Mouse (Mus musculus) right cerebral cortex, postnatal 25 days (tissue): ENCODE measurements at regions not wholly inside any gene's neighbourhood (a gene's known extent, or its start where the extent isn't known, plus 50 kb on each side); places are given as distances from the start of the nearest gene placed in this dataset.

Experiments
- DNase-seq: peaks from one replicate; pipeline ENCODE4 v3.0.0; 2022

- no peak for DNase-seq
Measured at GRCm38 (mm10) chr1:128779586-128780158, 187.6 kb upstream of the Cxcr4 start.

DNA sequence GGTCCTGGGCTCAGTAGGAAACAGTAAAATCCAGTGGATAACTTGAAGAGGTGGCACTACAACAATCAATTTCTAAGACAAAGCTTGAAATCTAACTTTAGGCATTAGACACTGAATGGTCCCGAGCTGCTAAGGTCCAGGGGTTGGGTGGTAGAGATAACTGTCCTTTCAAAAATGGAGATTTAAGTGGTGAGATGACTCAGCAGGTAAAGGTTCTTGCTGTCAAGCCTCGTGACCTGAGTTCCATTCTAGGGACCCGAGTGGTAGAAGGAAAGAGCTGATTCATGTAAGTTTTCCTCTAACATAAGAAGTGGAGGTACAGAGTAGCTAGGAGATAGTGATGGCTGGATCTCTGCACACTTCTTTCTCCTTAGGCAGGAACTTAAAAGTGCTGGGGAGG lies 180.3 kb upstream of the Cxcr4 start:
- DNase-seq: no peak

DNA sequence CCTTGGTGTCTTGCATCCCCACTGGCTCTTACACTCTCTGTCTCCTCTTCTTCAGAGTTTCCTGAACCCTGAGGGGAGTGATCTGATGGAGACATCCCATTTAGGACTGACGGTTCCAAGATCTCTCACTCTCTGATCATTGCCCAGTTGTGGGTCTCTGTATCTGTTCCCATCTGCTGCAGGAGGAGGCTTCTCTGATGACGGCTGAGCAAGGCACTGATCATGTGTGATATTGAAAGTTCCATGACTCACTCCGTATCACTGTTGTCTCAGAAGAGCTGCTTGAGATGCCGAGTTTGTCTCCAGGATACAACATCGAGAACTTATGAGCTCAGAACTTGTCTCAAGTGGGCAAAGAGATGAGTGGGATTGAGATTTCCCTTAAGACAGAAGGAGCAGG lies 178.7 kb upstream of the Cxcr4 start:
- DNase-seq: no peak

DNA sequence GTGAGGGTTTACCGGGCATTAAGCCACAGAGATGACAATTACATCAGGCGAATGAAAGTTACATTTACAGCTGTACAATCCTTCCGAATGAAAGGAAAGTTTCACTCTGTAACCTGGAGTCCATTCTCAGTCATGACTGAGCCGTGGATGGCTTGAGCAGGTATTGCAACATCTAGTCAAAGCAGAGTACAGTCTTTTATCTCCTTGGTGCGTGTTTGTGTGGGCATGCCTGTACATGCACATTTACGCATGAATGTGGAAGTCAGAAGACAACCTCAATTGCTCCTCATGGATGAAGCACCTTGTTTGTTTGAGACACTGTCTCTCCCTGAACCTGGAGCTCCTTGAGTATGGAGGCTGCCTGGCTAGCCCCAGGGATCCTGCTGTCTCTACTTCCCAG lies 175.9 kb upstream of the Cxcr4 start:
- no peak for DNase-seq

DNA sequence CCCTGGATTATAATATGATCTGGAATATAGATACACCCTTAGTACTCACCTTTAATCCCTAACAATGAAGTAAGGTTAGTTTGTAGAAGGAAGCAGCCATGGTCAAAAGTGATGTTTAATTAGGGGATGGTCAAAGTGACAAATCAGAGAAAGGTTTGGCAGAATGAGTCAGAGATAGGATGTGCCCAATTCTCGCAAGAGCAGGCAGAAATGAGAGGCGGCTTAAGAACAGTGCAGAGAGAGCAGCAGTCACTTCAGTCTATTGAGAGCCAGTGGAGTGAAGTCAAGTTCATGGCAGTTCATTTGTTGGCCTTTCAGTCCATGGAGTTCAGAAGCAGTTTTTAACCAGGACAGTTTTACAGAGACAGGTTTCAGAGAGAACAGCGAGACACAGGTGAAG lies 175.3 kb upstream of the Cxcr4 start:
- DNase-seq: no peak

DNA sequence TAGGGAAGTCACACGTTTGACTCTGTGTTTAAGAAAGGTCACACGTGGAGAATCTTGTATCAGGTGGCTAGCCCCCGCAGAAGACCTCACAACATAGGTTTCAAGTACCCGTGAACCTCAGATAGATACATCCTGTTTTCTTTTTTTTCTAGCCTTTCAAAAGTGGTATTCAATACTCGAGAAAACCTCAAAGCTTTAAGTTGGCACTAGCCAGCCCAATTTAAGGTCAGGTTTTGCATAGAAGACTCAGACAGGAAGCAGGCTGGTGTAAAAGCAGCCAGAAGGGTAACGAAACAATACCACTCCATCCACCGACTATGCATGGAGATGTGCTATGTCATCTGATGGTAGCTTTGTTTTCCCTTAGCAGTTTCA lies 174.8 kb upstream of the Cxcr4 start:
- DNase-seq: no peak

DNA sequence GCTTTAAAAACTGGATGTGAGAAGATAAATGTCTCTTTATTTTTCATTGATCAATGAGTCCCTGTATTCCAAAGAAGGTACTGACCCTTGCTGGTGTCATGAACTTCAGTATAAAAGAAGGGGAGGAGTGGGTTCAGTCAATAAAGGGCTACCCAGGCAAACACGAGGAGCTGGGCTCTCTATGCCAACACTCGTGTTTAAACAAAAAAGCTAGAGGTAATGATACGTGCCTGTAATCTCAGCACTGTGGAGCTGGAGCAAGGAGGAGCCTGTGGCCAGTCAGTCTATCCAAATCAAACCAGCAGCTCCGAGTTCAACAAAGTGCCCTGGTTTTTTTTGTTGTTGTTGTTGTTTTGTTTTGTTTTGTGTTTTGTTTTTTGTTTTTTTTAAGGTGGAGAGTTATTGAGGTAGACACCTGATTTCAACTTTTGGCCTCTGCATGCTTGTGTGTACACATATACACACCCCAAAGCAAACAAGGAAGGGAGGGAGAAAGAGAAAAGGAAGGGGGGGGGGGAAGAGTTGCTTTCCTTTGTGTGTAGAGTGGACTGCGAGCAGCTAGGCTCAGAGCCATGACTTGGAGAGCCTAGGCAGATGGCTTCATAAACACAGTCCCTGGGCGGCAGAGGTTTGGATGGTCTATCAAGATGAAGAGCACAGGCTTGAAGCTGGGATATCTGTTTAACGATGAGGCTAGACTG lies 174.2 kb upstream of the Cxcr4 start:
- no peak for DNase-seq

- no peak for DNase-seq
Measured at GRCm38 (mm10) chr1:128765626-128766025, 173.5 kb upstream of the Cxcr4 start.

GRCm38 (mm10) chr1:128765142-128765541 lies 173.0 kb upstream of the Cxcr4 start:
- no peak for DNase-seq

DNA sequence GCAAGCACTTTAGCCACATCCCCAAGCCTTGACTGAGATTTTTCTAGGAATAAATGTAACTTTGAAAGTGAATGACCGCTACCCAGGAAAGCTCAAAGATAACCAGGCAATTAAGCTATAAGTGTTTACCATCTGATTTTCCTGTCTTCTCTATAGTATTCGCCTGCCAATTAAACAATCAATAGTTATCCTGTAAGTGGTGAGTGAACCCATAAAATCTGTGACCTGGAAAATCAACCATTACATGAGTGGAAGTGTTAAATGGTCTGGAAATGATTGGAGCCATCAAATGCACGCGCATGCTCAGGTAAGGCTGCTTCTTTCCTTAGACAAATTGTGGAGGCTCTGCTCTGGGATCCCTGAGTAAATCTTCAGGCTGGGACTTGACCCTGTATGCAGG lies 170.8 kb upstream of the Cxcr4 start:
- DNase-seq: no peak

DNA sequence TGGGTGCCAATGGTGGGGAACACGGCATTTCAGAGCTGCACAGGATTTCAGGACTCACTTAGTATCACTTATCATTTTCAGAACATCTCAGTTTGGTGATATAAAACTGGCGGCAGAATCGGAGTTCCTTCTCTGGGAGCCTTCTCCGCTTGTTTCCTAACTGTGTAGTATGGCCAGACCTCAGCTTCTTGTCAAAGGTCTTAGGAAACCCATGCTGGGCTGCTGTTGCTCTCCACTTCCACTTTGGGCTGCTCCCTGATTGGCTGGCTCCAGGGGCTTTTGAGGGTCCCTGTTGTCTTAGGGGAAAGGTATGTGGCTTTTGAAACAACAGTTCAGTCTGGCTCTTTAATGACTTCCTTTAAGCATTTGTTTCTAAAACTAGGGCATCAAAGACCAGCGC lies 170.0 kb upstream of the Cxcr4 start:
- DNase-seq: no peak

DNA sequence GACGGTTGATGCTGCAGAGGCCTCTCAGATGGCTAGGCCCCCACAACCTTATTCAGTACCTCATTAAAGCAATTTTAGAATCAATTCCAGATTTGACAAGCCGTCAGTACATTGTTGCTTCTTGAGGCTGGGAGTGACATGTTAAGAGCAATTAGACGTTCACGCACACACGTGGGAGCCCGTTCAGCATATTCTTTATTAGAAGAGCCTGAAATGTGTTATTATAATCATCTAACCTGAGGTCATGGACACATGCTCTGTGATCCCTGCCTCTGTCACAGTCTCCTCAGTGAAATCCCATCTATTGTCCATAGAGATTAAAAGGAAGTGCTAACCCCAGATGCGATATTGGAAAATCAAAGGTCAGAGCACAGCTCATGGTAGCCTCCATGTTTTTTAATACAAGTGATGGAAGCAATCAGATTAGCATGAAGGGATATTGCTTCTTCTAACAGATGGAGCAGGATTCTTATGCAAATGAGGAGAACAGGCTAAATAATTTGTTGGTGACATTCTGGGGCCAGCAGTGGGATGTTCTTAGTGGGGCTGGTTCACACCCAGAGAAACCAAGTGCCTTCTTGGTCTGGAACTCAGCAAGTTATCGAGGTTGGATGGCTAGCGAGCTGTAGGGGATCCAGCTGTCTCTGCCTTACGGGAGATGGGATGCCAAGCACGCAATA lies 166.8 kb upstream of the Cxcr4 start:
- DNase-seq: no peak

- no peak for DNase-seq
Measured at GRCm38 (mm10) chr1:128758294-128758801, 166.3 kb upstream of the Cxcr4 start.

DNA sequence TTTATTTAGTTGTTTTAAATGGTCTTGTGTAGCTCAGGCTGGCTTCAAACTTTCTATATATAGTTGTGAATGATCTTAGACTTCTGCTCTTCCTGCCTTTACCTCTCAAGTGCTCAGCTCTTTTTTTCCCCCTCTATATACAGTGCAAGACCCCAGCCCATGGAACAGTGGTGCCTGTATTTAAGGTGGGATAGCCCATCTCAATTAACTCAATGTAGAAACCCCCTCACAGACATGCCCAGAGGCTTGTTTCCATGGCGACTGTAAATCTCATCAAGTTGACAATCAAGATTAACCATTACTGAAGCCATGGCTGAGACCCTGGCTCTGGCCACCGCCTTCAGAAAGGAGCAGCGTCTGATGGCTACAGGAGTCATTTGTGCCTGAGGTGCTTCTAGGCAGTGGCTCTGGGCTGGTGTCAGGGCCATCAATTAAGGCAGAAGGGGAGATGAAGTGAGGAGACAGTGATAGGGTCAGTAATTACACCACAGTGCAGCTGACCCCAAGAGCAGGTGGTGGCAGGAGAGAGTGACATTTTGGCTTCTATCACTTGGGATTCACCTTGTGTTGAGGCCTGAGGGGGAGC lies 161.4 kb upstream of the Cxcr4 start:
- no peak for DNase-seq

- DNase-seq: no peak
Measured at GRCm38 (mm10) chr1:128749437-128749994, 157.4 kb upstream of the Cxcr4 start.

GRCm38 (mm10) chr1:128747196-128747790 lies 155.2 kb upstream of the Cxcr4 start:
- no peak for DNase-seq

- DNase-seq: no peak
Measured at GRCm38 (mm10) chr1:128746461-128747009, 154.4 kb upstream of the Cxcr4 start.

DNA sequence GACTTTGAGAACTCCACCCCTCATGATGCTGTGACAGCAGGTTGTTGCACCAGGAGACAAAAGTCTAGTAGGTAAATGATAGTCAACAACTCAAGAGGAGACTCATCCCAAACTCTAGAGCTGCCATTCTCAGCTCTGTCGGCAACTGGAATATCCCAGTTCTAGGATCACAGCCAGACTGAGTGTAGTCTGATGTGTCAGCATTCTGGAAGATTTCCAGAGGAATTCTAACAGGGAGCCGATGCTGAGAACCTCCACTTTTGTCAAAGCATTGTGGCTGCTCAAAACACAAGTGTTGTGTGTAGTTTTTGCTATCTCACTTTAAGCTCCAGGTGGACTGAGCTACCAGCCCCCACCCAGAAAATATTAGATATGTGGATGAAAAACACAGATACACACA lies 148.5 kb upstream of the Cxcr4 start:
- peak; percentile 11 for DNase-seq

GRCm38 (mm10) chr1:128738152-128738551 lies 146.1 kb upstream of the Cxcr4 start:
- DNase-seq: no peak

DNA sequence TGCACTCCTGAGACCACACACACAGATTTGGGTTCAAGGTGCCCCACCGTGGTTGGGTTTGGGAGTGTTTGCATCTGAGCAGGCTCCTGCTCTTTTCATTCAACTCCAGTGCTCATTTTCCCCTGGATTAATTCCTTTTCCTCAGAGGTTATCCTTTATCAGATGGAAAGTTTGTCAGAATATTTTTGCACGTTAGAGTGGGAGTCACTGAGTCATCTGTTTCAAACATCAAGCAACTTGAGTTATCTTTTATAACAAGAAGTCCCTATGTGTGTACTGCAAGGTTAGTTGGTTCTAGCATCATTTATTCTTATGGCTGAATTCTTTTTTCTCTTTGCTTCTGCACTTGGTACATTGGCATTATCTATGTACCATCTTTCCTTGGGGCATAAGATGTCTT lies 142.8 kb upstream of the Cxcr4 start:
- no peak for DNase-seq

DNA sequence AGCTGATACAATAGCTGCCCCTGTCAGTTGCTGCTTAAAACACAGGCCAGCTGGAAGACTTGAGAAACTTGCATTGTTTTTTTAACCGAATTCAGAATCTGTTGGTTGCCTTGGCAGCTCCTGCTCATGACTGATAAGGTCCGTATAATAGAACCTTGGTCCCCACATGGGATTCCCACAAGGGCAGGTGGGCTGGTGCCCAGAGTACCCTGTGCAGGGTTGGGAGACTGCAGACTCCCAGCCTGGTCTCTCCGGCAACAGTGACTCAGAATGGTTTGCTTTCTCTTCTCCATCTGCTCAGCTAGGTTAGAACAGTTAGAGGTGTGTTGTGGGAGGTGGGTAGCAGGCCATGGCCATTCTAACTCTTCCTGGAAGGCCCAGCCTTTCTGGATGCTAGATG lies 139.4 kb upstream of the Cxcr4 start:
- DNase-seq: peak; percentile 6

DNA sequence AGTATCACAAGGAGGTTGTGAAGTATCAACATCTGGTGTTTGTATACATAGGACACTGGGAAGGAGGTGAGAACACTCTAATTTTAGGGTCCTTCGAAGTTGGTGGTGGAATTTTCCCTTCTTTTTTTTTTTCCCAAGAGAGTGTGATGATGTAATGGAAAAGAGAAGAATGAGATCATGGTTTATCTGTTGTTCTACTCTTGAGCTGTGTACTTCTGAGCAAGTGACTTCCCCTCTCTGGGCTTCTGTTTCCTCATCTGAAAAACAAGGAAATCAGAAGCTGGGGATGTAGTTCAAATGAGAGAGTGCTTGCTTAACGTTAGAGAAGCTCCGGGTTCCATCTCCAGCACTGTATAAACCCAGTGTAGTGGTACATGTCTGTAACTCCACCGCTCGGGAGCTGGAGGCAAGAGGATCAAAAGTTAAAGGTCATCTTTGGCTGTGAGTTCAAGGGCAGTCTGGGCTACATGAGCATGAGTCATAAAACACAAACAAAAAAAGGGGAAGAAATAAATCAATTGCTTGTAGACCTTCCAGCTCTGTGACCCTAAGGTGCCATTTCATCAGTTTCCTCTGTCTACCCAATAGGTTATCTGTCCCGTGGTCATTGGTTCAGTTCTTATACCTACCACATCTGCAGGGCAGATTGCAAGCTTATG lies 132.5 kb upstream of the Cxcr4 start:
- DNase-seq: no peak
